Mouse (Mus musculus): ENCODE results near the gene Pcsk7. TPM values are rescaled to one million over a fixed set of nuclear protein-coding genes. Genes with fewer than 3 reads are reported as not detected.

Pcsk7 gene
- total and polyA plus RNA-seq, 2 experiments from 2014 or later: 20.2 to 23.2 TPM

GRCm38 (mm10) chr9:45944506-45945400 lies 38.5 kb downstream of the Pcsk7 start:
- Histone ChIP-seq H3K4me2 (ENCODE audit: low read depth, low read length, poor library complexity, severe bottlenecking) (no peak overlapping the region), H3K9ac (replicated peaks; ENCODE audit: low read length, poor library complexity, severe bottlenecking) (no peak overlapping the region), H3K36me3 (ENCODE audit: insufficient read depth, low read length) (peaks cover 79% of the 10 kb centered on the region), H3K27ac (ENCODE audit: low read depth, low read length) (no peak overlapping the region), H3K4me3 (ENCODE audit: low read depth, low read length) (no peak overlapping the region), H3K4me1 (ENCODE audit: insufficient read depth, low read length) (no peaks in the 10 kb centered on the region), H3K27me3 (ENCODE audit: insufficient read depth, low read length) (no peaks in the 10 kb centered on the region), H3K9me3 (ENCODE audit: low read length) (no peaks in the 10 kb centered on the region)
- WGBS: 88% methylated on average over 13 of the region's 13 CpGs
- no peak for ATAC-seq (ENCODE audit: low FRiP score)
- no peak for TF ChIP-seq CTCF (IDR thresholded peaks at IDR 0.05)
- DNase-seq (ENCODE audit: low spot score): no peak

GRCm38 (mm10) chr9:45945721-45946120 lies 39.4 kb downstream of the Pcsk7 start:
- no peak overlapping the region for H3K27ac ChIP-seq (ENCODE audit: low read depth, low read length)
- DNase-seq (ENCODE audit: low spot score) (no peak), ATAC-seq (ENCODE audit: low FRiP score) (no peak)
- H3K9me3 ChIP-seq (ENCODE audit: low read length): no peaks in the 10 kb centered on the region
- no peak for TF ChIP-seq CTCF (IDR thresholded peaks at IDR 0.05)
- no peak overlapping the region for H3K4me2 ChIP-seq (ENCODE audit: low read depth, low read length, poor library complexity, severe bottlenecking)
- peaks cover 89% of the 10 kb centered on the region for H3K36me3 ChIP-seq (ENCODE audit: insufficient read depth, low read length)
- no peak overlapping the region for H3K4me3 ChIP-seq (ENCODE audit: low read depth, low read length)
- 87% methylated on average over 13 of the region's 13 CpGs for WGBS
- no peak overlapping the region for H3K9ac ChIP-seq (replicated peaks; ENCODE audit: low read length, poor library complexity, severe bottlenecking)
- no peaks in the 10 kb centered on the region for H3K27me3 ChIP-seq (ENCODE audit: insufficient read depth, low read length)
- H3K4me1 ChIP-seq (ENCODE audit: insufficient read depth, low read length): no peaks in the 10 kb centered on the region

- ATAC-seq (ENCODE audit: low FRiP score): no peak
- 88% methylated on average over 16 of the region's 16 CpGs for WGBS
- no peaks in the 10 kb centered on the region for H3K9me3 ChIP-seq (ENCODE audit: low read length)
- no peak overlapping the region for H3K4me3 ChIP-seq (ENCODE audit: low read depth, low read length)
- H3K36me3 ChIP-seq (ENCODE audit: insufficient read depth, low read length): peaks cover 86% of the 10 kb centered on the region
- TF ChIP-seq CTCF (IDR thresholded peaks at IDR 0.05): no peak
- DNase-seq (ENCODE audit: low spot score): no peak
- H3K4me2 ChIP-seq (ENCODE audit: low read depth, low read length, poor library complexity, severe bottlenecking): no peak overlapping the region
- no peak overlapping the region for H3K27ac ChIP-seq (ENCODE audit: low read depth, low read length)
- H3K9ac ChIP-seq (replicated peaks; ENCODE audit: low read length, poor library complexity, severe bottlenecking): no peak overlapping the region
- no peaks in the 10 kb centered on the region for H3K4me1 ChIP-seq (ENCODE audit: insufficient read depth, low read length)
- no peaks in the 10 kb centered on the region for H3K27me3 ChIP-seq (ENCODE audit: insufficient read depth, low read length)
Measured at GRCm38 (mm10) chr9:45946182-45946871, 40.0 kb downstream of the Pcsk7 start.

- no peaks in the 10 kb centered on the region for H3K4me1 ChIP-seq (ENCODE audit: insufficient read depth, low read length)
- H3K4me3 ChIP-seq (ENCODE audit: low read depth, low read length): no peak overlapping the region
- no peak overlapping the region for H3K9ac ChIP-seq (replicated peaks; ENCODE audit: low read length, poor library complexity, severe bottlenecking)
- H3K27ac ChIP-seq (ENCODE audit: low read depth, low read length): no peak overlapping the region
- no peak for TF ChIP-seq CTCF (IDR thresholded peaks at IDR 0.05)
- DNase-seq (ENCODE audit: low spot score) (no peak), ATAC-seq (ENCODE audit: low FRiP score) (no peak)
- 93% methylated on average over 10 of the region's 10 CpGs for WGBS
- no peaks in the 10 kb centered on the region for H3K9me3 ChIP-seq (ENCODE audit: low read length)
- no peak overlapping the region for H3K4me2 ChIP-seq (ENCODE audit: low read depth, low read length, poor library complexity, severe bottlenecking)
- no peaks in the 10 kb centered on the region for H3K27me3 ChIP-seq (ENCODE audit: insufficient read depth, low read length)
- peaks cover 86% of the 10 kb centered on the region for H3K36me3 ChIP-seq (ENCODE audit: insufficient read depth, low read length)
Measured at GRCm38 (mm10) chr9:45946872-45947183, 40.5 kb downstream of the Pcsk7 start.

- Histone ChIP-seq H3K4me3 (ENCODE audit: low read depth, low read length) (no peak overlapping the region), H3K4me2 (ENCODE audit: low read depth, low read length, poor library complexity, severe bottlenecking) (no peak overlapping the region), H3K4me1 (ENCODE audit: insufficient read depth, low read length) (peaks cover 13% of the 10 kb centered on the region; the same call in 1 of the 2 replicates), H3K9ac (replicated peaks; ENCODE audit: low read length, poor library complexity, severe bottlenecking) (no peak overlapping the region), H3K9me3 (ENCODE audit: low read length) (no peaks in the 10 kb centered on the region), H3K27me3 (ENCODE audit: insufficient read depth, low read length) (no peaks in the 10 kb centered on the region), H3K36me3 (ENCODE audit: insufficient read depth, low read length) (peaks cover 43% of the 10 kb centered on the region), H3K27ac (ENCODE audit: low read depth, low read length) (no peak overlapping the region)
- no peak for ATAC-seq (ENCODE audit: low FRiP score)
- TF ChIP-seq CTCF (IDR thresholded peaks at IDR 0.05): no peak
- no peak for DNase-seq (ENCODE audit: low spot score)
- WGBS: 94% methylated on average over 4 of the region's 4 CpGs
Measured at GRCm38 (mm10) chr9:45952057-45952456, 45.8 kb downstream of the Pcsk7 start.

GRCm38 (mm10) chr9:45952890-45953289 lies 46.6 kb downstream of the Pcsk7 start:
- DNase-seq (ENCODE audit: low spot score) (no peak), ATAC-seq (ENCODE audit: low FRiP score) (no peak)
- no peak for TF ChIP-seq CTCF (IDR thresholded peaks at IDR 0.05)
- H3K27me3 ChIP-seq (ENCODE audit: insufficient read depth, low read length): no peaks in the 10 kb centered on the region
- peaks cover 13% of the 10 kb centered on the region; the same call in 1 of the 2 replicates for H3K4me1 ChIP-seq (ENCODE audit: insufficient read depth, low read length)
- 89% methylated on average over 7 of the region's 7 CpGs for WGBS
- no peak overlapping the region for H3K9ac ChIP-seq (replicated peaks; ENCODE audit: low read length, poor library complexity, severe bottlenecking)
- no peak overlapping the region for H3K27ac ChIP-seq (ENCODE audit: low read depth, low read length)
- no peak overlapping the region for H3K4me3 ChIP-seq (ENCODE audit: low read depth, low read length)
- peaks cover 37% of the 10 kb centered on the region for H3K36me3 ChIP-seq (ENCODE audit: insufficient read depth, low read length)
- H3K4me2 ChIP-seq (ENCODE audit: low read depth, low read length, poor library complexity, severe bottlenecking): 0 out of 2 replicates have a peak overlapping the region, but pooled peaks have one; percentile 89
- H3K9me3 ChIP-seq (ENCODE audit: low read length): no peaks in the 10 kb centered on the region
